Mouse (Mus musculus) monocyte, adult 5-6 weeks (primary cell): ENCODE measurements around the gene Vmn1r203. TPM values are rescaled to one million over a fixed set of nuclear protein-coding genes. Genes with fewer than 3 reads are reported as not detected.
"Not testable (repeated sequence)": the region's sequence is repeated elsewhere in the genome, so short reads cannot be mapped to it uniquely, and the experiment has no call there.

Experiments used
- ATAC-seq: fragments of 153-309, 156-312 bp; replicated peaks from 2 replicates; pipeline ENCODE4 v1.8.0; 2017; ENCODE audit warnings: mild to moderate bottlenecking; ENCODE audit not compliant: low TSS enrichment, insufficient number of reproducible peaks, severe bottlenecking, poor library complexity, low FRiP score
- total RNA-seq: library from RNA; stranded (forward); fragments of 200-1000, 200-491, 200-594 nt; gene quantifications from 3 replicates; pipeline ENCODE4 v1.2.3, GENCODE M21; 2017

The Vmn1r203 gene
- 0.10 to 0.29 TPM in 2 of 3 replicates, not detected in the other for total RNA-seq

- ATAC-seq, result no peak
These were observed at the start of gene Vmn1r203 for GRCm38 (mm10) chr13:22517814-22518213. Gene Vmn1r203 (plus strand): TSS chr13:22518114.

GRCm38 (mm10) chr13:22471623-22472022 is 46.3 kb upstream of the Vmn1r203 start, which contains the start of gene Vmn1r201:
Gene Vmn1r201 (plus strand): TSS chr13:22471923.
- ATAC-seq, result no peak

GRCm38 (mm10) chr13:22502431-22502830 is 15.5 kb upstream of the Vmn1r203 start:
- ATAC-seq, result no peak

- ATAC-seq, result no peak
These were observed 12.6 kb upstream of the Vmn1r203 start, which contains the start of gene Vmn1r202 for GRCm38 (mm10) chr13:22505281-22505680. Gene Vmn1r202 (minus strand): TSS chr13:22505381.

- ATAC-seq, result not testable (repeated sequence)
These were observed 35.0 kb downstream of the Vmn1r203 start, which contains the start of gene Vmn1r204 for GRCm38 (mm10) chr13:22552898-22553297. Gene Vmn1r204 (plus strand): TSS chr13:22553198.

- ATAC-seq, result not testable (repeated sequence)
These were observed 57.0 kb downstream of the Vmn1r203 start for GRCm38 (mm10) chr13:22574911-22575310.

Other genes starting within 250 kb of the Vmn1r203 start
- gene Vmn1r195, start 247.6 kb upstream of the Vmn1r203 start, total RNA-seq, result not detected in 3 replicates
- gene Vmn1r196, start 228.2 kb upstream of the Vmn1r203 start, total RNA-seq, result not detected in 3 replicates
- not detected in 3 replicates for gene Vmn1r197, start 193.5 kb upstream of the Vmn1r203 start, total RNA-seq
- gene Vmn1r198, start 167.8 kb upstream of the Vmn1r203 start, total RNA-seq, result not detected in 3 replicates
- gene Vmn1r199, start 138.3 kb upstream of the Vmn1r203 start, total RNA-seq, result not detected in 3 replicates
- not detected in 3 replicates for gene Vmn1r200, start 127.7 kb upstream of the Vmn1r203 start, total RNA-seq
- not detected in 3 replicates for gene Vmn1r201, start 46.2 kb upstream of the Vmn1r203 start, total RNA-seq
- gene Vmn1r202, start 12.7 kb upstream of the Vmn1r203 start, total RNA-seq, result not detected in 3 replicates
- gene Vmn1r204, start 35.1 kb downstream of the Vmn1r203 start, total RNA-seq, result not detected in 3 replicates
- not detected in 3 replicates for gene Vmn1r205, start 74.9 kb downstream of the Vmn1r203 start, total RNA-seq
- gene Vmn1r206, start 106.1 kb downstream of the Vmn1r203 start, total RNA-seq, result 0.21 TPM in 1 of 3 replicates, not detected in the others
- gene Vmn1r207-ps, start 211.5 kb downstream of the Vmn1r203 start, total RNA-seq, result not detected in 3 replicates